Mouse (Mus musculus): Measurements from ENCODE around the gene Esp3.
"Not testable (repeated sequence)": the region's sequence is repeated elsewhere in the genome, so short reads cannot be mapped to it uniquely, and the experiment has no call there.

Gene Esp3

GRCm38 (mm10) chr17:40631775-40632174 lies at the start of gene Esp3:
Gene Esp3, plus strand, starts transcription at chr17:40632075.
- not testable (repeated sequence) for DNase-seq (ENCODE audit: low spot score in 2 of 2)

- DNase-seq (ENCODE audit: low spot score in 2 of 2) = not testable (repeated sequence)
These were observed 48.0 kb upstream of the Esp3 start for GRCm38 (mm10) chr17:40583906-40584305.

- DNase-seq (ENCODE audit: low spot score in 2 of 2) = no peak
These were observed 40.6 kb upstream of the Esp3 start for GRCm38 (mm10) chr17:40591297-40591696.

GRCm38 (mm10) chr17:40598294-40598693 lies 33.6 kb upstream of the Esp3 start, which contains the start of gene Esp4:
Gene Esp4, plus strand, starts transcription at chr17:40598594.
- DNase-seq (ENCODE audit: low spot score in 2 of 2) = no peak

GRCm38 (mm10) chr17:40662118-40662679 lies 30.3 kb downstream of the Esp3 start:
- not testable (repeated sequence) for DNase-seq (ENCODE audit: low spot score in 2 of 2)

- DNase-seq (ENCODE audit: low spot score in 2 of 2) = not testable (repeated sequence)
These were observed 31.4 kb downstream of the Esp3 start for GRCm38 (mm10) chr17:40663161-40663811.
